Mouse (Mus musculus) heart, adult 8-10 months (tissue): Measurements from ENCODE around the gene Tle6. TPM values are rescaled to one million over a fixed set of nuclear protein-coding genes. Genes with fewer than 3 reads are reported as not detected.

Experiments used
- DNase-seq: peaks from one replicate; pipeline ENCODE4 v3.0.0; 2022; ENCODE audit warnings: low spot score
- total RNA-seq, 4 experiments: library from RNA; stranded (reverse); gene quantifications; 2 replicates each; pipeline ENCODE4 v1.2.4; 2022

Tle6 gene
- total RNA-seq, 4 experiments from 2014 or later = 6.8 to 12.7 (median 9.3) TPM

DNA sequence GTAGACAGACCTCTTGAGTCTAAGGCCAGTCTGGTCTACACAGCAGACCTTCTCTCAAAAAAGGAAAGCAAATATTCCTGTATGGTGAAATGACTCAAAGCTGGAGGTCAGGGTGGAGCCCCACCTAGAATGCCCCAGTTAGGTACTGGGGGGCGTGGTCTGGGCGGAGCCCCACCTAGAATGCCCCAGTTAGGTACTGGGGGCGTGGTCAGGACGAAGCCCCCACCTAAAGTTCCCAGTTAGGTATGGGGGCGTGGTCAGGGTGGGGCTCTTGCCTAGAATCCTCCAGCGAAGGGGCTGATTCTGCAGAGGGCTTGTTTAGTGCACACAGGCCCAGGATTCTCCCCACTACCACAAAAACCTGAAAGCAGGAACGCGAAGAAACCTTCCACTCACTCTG is 22.6 kb upstream of the Tle6 start:
- DNase-seq = no peak

DNA sequence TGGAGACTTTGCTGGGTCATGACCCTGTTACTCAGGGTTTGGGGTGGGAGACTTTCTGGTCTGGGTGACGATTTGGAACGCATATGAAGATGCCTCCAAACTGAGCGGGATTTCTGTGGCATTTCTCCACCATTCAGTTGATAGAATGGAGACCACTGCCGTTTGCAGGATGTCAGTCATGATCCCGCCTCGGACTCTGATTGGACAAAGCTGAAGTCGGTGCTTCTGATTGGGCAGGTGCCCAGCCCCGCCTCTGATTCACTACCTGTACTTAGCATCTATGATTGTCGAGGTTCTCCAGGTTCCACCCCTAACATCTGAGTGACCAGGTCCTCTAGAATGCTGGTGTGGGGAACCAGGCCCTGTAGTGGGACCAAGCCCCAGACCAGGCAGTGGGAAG is 19.9 kb upstream of the Tle6 start:
- no peak for DNase-seq

DNA sequence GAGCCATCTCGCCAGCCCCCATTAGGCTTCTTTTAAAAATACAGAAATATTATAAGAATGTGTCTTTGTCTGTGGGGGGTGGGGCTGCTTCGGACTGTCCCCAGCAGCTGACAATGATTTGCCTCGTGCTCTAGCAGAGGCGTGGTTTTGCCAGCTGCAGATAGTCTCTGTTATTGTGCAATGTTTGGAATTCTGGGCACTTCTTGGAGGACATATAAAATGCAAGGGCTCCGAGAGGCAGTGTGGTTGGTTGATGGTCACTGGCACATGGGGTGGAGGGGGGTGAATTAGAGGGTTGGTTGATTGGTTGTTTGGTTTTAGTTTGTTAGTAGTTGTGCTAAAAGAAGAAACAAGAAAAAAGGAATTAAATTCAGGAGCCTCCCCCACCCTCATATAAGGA is 19.1 kb upstream of the Tle6 start:
- DNase-seq = no peak

DNA sequence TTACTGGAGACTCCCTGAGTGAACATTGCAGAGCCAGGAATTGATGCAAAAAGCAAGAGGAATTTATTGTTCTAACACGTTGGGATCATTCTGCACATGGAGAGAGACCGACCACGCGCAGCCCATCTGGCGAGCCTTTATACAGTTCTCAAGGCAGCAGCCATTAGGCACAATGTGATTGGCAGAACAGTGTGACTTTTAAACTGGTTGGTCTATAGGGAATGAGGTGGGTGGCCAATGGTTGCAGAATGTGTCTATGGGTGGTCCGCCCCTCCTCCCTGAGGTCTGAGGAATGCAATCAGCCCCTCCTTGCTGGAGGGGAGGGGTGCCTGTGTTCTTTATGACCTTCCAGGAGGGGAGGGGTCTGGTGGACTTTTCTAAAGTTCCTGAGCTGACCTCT is 14.6 kb upstream of the Tle6 start:
- no peak for DNase-seq

DNA sequence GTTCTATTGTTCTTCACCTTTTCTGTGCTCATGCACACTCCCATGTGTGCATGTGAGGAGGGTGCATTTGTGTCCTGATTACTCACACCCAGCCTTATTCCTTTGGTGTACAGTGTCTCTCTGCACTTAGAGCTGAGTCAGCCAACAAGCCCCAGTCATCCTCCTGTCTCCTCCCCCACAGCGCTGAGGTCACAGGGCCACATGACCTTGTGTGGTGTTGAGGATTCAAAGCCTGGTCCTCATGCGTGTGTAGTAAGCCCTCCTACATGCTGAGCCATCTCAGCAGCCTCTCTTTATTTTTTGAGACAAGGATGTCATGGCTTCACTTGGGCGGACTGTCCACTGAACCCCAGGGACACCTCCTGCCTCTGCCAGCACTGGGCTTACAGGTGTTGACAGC is 11.9 kb upstream of the Tle6 start:
- DNase-seq = no peak

DNA sequence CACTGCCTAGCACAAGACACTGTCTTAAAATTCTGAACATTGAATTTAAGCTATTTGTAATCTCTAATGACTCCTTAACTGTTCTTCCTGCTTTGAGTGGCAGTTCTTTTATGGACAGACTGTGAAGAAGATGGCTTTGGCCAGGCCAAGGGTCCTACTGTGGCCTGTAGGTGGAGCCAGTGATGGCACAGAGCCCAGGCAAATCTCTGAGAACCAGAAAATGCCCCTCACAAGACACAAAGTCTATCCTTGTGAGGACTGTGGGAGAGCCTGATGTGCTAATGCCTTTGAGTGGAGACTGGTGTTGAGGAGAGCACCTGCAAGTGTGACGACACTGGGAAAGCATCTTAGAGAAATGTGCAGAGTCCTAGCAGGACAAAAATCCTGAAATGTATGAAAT is 7.4 kb upstream of the Tle6 start:
- DNase-seq = no peak

DNA sequence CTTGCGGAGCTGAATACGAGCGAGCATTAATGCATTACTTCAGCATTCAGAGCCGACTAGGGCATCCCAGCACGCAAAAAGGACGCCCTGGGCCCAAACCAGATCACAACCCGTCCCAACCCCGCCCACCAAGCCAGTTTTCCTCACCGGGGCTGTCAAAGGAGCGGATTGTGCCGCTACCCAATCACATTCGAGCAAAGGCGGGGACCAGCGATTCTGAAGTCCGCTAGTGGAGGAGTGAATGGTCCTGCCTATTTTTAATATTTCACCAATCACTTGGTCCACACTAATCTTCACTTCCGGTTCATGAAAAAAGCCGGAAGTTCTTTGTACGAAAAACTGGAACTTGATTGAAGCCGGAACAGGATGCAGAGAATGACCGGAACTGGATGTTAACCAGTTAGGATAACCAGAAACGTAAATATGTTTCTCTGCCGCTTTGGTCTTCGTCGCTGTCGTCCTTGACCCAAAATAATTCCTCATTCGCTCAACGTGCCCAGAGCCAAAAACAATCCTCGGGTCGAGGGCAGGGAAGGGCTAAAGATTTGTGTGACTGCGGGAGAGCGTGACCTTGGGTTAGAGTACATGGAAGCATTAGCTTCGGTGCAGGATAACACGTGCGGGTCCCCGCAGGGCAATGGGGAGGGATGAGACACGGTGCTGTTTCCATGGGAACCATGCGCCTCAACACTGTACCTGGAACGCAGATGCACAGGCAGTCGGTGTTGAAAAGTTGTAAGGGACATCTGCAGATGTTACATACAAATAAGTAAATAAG is 5.3 kb upstream of the Tle6 start, which contains the start of gene BC025920:
Gene BC025920 (plus strand): TSS at position 297 of the 778 bp plus-strand sequence.
- DNase-seq = peak; percentile 99

DNA sequence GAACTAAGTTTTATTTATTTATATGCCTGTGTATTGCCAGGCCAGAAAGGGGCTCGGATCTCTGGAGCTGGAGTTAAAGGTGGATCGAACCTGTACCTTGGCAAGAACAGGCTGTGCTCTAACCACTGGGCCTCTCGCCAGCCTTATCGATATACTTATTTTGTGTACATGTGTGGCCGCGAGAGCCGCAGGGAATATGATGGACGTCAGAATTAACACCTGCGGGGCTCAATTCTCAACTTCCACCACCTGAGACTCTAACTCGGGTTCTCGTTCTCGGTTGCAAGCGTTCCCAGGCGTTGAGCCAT is 4.7 kb upstream of the Tle6 start:
- no peak for DNase-seq

DNA sequence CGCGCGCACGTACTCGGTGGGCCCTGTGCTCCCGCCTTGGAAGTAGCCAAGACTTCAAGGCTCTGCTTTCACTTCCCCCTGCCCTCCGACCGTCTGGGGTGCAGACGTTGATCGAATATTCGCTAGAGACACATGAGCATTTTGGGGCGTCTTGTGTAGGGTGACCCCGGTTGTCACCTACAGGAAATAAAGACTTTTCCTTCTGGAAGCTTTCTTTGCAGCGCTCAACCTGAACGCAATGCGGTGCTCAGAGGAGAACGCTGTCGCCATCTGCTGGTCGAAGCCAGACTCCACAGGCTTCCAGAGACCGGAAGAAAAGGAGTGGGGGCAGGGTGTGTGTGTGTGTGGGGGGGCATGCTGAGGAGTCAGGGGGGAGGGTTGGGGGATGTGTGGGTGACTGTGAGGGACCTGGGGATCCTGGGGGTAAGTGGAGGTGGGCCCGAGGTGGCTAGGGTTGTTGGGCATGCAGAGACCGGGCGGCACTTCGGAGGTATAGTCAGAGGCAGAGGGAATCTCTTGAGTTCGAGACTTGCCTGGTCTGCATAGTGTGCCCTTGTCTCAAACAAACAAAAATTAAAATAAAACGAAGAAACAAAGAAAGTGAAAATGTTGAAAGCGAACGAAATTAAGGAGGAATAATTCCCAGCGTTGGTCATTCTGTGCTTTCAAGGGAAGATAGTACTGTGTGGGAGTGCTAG is 4.2 kb upstream of the Tle6 start:
- peak; percentile 90 for DNase-seq

DNA sequence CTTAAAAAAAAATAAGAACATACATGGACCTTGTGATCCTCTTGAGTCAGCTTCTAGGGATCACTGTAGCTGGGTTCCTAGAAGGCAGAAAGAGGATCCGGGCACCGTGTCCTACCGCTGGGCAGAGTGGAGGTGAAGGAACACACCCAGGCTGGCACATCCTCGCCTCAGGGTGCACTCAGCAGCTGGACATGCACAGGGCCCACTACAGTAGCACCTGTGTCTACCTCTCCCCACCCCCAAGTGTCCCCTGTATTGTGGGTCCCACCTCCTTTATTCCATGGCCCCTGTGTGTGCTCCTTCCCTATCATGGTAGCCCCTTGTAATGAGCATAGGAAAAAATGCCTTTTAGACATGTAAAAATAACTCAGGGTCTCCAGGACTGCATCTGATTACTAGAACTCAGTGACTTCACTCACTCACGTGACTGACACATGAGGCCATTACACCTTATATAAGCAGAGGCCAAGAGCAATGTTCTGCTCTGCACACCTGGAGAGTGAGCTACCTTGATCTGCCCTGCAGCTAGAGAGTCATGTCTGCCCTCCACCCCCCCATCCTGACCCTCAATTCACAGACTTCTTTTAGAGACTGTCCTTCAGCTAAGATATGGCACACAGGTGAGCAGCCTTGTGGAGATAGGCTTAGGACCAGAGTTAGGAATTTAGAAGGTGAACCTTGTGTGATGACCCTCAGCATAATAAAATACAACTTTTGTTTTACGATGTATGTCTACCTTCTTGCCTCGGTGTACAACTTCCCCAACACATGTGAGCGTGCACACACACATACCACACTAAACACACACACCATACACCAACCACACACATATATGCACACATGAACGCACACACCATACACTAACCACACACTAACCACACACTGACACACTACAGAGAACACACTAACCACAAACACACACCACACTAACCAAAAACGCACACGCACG is 3.4 kb upstream of the Tle6 start:
- no peak for DNase-seq

DNA sequence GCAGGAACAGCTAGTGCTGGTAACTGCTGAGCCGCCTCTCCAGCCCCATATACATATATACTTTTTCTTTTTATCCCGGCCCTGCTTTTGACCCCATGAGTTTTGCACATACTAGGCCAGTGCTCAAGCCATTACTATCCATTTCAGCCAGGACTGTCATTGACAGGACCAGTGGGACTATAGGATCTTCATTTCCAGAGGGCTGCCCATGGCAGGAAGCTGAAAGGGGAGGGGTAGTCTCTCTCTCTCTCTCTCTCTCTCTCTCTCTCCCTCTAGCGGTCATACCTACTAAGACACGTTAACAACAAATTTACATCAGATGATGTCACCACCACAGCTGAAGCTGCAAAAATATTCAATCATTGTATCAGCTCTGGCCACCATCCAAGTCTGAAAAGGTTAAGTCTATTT is 1.9 kb upstream of the Tle6 start:
- DNase-seq = peak; percentile 47

DNA sequence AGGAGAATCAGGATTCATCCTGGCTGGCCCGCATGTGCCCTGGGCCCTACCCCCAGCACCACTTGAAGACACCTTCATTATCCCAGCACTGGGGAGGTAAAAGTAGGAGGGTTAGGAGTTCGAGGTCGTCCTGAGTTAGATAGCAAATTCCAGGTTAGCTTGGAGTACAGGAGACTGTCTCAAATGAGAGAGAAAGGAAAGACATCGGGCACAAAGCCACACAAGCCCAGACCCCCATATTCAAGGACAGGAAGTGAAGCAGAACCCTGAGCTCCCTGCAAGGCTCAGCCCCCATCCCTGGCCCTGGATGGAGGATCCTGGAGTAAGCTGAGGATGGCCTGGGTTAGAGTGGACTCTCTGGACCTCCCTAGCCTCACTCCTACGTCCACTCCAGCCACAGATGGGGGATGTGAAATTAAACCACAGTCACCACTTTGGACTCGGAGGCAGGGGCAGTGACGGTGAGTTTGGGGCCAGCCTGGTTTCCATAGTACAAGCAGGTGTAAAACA is 578 bp upstream of the Tle6 start:
- no peak for DNase-seq

DNA sequence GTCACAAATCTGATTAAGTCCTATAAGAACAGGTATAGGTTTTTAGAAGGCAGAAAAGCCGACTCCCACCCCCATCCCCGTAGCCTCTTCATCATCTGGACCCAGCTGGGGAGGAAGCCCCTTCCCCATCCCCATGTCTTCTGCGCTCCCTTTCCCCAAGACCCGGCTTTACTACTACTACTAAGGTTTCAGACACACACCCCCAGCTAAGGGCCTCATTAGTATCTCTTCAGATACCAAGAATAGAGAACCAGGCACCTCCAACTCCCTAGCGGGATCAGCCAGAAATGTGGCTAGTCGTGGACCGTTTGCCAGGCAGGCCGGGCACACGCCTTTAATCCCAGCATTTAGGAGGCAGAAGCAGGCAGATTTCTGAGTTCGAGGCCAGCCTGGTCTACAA is 777 bp downstream of the Tle6 start:
- no peak for DNase-seq

DNA sequence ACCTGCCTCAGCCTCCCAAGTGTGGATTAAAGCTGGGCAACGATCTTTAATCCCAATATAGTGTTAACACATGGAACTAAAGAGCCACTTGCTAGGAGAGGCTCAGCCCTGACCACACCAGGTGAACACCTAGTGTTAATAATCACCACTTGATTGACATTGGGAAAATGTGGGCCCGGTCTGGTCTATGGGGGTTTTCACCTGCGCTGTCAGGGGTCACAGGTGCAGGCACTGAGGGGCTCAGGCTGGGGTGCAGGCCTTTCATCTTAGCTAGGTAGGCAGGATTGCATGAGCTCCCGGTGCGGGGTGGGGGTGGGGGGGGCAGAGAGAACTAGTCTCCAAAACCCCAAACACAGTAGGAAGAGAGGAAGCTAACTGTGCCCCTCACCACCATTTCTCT is 1.2 kb downstream of the Tle6 start:
- DNase-seq = no peak

DNA sequence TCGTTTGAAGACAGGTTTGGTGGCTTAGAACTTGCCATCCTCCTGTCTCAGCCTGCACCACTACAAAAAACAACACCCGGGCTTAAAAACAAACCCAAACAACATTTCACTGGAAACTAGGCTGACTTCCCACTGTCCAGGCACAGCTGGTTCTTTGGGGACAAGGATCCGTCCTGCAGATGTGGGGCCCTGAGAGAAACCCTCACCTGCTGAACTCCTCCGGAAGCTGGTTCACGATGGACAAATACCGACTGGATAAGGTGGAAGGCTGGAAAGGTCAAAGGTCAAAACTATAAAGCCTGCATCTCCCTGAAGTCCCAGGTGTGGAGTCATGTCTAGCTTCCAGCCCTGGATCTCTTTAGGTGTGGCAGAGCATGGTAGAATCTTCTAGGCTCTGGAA is 2.0 kb downstream of the Tle6 start:
- no peak for DNase-seq

DNA sequence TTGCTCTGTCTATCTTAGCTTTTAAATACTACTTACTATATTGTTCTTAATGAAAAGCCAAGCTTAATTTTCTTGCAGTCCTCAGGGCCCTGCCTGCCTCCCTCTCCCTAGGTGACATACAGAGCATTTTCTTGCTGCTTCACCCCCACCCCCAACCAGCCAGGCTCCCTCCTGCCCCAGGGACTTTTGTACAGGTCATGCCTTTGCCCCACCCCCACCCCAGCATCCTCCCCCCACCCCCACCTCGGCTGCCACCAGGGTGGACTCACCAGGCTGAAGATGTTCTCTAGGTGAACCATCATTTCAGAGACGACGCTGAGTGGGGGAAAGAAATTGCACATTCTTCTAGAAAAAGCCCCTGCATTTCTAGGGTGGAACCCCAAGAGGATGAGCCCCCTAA is 2.5 kb downstream of the Tle6 start:
- no peak for DNase-seq

DNA sequence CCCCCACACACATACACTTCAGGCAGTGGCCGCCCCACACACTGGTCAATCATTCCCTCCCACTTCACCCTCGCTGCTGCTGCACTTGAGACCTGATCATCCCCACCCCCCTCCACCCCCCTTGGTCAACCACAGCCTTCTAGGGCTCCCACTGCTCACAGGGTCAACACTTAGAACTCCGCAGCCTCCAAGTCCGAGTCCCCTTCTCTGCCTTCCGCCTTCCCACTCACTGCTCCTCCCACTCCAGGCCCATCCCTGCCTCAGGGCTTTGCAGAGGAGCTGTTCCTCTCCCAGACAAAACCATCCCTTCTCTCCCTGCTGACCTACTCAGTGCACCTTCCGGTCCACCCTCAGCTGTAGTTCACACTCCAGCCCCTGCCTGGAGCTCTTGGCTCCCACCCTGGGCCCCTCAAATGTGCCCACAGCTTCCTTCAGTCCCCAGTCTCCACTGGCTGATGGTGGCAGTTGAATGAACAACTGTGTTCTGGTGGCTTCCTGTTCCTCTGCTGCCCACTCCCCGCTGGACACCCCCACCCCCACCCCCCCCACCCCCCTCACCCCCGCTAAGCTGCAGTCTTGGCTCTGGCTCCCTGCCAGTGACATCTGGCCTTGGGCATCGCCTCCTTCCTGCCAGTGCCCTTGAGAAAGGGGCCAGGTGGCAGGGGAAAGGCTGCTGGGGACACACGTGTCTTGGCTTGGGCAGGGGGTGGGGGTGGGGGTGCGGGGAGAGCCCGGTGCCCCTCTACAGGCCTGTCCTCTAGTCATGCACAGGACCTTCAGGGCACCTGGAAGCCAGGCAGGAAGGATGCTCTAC is 3.5 kb downstream of the Tle6 start:
- no peak for DNase-seq

DNA sequence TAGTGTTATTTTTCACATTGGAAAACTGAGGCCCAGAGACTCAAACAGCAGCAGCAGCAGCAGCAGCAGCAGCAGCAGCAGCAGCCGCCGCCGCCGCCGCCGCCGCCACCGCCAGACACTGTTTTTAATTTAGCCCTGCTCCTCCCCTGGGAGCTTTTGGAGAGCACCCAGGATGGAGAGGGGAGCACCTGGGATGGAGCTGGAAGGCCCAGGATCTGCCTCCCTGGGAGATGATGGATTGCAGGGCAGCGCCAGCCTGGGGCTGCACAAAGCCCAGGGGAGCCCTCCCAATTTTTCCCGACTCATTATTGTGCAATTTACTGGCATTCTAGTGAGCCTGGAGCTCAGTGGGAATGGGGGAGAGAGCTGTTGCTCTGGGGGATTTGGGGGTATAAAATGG is 4.3 kb downstream of the Tle6 start:
- DNase-seq = no peak

DNA sequence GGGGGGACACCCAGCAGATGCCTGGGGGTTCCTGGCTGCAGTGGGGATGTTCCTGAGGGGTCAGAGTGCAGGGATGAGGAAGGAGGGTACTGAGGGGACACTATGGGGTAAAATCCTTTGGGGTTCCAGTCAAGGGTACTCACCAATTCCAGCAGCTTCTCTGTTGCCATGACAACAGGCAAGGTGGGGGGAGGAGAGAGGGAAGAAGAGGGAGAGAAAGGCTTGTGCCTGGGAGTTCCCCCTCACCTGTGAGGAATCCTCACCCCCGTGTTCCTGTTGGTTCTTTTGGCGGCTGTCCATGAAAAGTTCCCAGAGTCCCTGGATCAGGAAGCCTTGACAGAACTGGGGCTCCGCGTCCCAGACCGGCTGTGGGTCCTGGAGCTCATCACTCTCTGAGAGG is 5.3 kb downstream of the Tle6 start:
- no peak for DNase-seq

DNA sequence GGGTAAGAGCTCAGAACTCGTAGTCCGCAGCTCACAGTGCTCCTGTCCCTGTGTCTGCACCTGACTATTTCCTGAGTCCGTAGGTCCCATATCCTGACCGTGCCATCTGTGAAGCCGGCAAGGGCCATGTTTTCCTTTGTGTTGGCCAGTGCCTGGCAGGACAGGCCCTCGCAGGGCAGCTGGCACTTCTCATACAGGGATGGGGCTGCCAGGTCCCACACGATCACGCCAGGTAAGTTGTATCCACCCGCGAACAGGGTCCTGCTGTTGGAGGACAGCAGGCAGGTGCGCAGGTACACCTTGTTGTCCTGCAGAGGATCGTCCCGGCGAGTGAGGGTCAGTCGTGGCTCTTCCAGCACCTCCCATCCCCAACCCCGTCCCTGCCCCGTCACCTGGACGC is 6.9 kb downstream of the Tle6 start:
- no peak for DNase-seq

DNA sequence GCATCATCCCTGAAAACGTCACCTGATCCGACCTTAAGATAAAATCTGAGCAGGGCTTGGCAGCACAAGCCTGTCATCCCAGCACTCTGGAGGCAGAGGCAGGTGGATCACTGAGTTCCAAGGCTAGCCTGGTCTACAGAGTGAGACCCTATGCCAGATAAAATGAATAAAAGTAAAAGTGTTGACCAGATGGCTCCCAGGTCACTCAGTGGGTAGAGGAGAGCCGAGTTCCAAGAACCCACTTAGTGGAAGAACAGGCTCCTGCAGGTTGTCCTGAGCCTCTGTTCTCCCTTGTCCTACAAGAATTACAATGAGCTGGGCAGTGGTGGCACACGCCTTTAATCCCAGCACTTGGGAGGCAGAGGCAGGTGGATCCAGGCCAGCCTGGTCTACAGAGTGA is 7.7 kb downstream of the Tle6 start:
- DNase-seq = no peak
